Comparison of ENCODE assay signal across 16 mouse cellular contexts in the genomic region with DNA sequence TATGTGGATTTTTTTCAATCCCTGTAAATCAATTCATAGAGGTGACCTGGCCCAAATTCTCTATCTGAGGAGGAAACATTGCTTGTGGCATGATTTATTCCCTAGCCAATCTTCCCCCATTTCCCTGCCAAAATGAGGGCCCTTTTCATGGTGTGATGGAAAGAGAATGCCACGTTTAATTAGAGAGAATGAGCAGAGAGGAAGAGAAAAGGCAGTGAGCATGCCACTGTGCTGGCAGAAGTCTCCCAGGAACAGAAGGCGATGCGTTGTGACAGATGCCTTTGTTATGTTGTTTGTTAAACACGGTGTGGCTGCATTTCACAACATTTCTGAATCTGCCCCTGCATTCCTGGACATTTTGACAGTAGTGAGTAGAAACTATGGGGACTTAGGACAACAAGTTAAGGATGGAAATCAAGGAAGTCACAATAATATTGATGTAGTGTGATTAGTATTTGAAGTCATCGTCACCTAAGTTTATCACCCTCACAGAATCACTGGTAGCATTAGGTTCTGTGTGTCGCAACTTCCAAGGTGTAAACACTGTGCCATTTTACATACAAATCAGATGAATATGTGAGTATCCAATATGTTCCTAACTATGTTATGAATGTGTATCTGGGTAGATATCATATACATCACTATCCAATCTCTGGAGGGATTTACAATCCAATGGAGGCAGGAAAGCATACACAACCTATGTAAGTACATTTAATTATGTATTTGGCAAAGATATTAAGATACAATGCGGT.
DNase-seq lines count a peak whose midpoint lies in the region; ATAC-seq lines count a peak whose summit lies in the region.
"Had no signal": no experiment of that assay in that cellular context is flagged by ENCODE, and none has a peak within 500 bp of the region (broad histone marks: within the 10 kb centered on the region; RNA-seq: fewer than 3 reads in every experiment).

No protein-coding gene starts in this region.

- H3K36me3 ChIP-seq in hindbrain, embryonic 16.5 days (ENCODE audit: control insufficient read depth, insufficient read depth, low read length): no peaks in the 10 kb centered on the region
- H3K36me3 ChIP-seq in midbrain, embryonic 16.5 days (ENCODE audit: control insufficient read depth, insufficient read depth, low read length): no peaks in the 10 kb centered on the region
- no peaks in the 10 kb centered on the region for H3K36me3 ChIP-seq in heart, embryonic 10.5 days
- H3K36me3 ChIP-seq: embryonic facial prominence, embryonic 12.5 days; stomach, embryonic 15.5 days had no signal

- H3K4me2 ChIP-seq in hindbrain, embryonic 16.5 days (ENCODE audit: low read length): no peak overlapping the region
- H3K4me2 ChIP-seq in midbrain, embryonic 16.5 days (ENCODE audit: low read length): no peak overlapping the region
- H3K4me2 ChIP-seq: embryonic facial prominence, embryonic 12.5 days; liver, embryonic 11.5 days; stomach, embryonic 15.5 days had no signal

- peak; percentile 73 for DNase-seq in left cerebral cortex, postnatal 4 days
- no peak for DNase-seq in left cerebral cortex, adult 18-20 months (ENCODE audit: low spot score in 2 of 2)
- peak; percentile 97 for DNase-seq in cerebellum, adult 11-12 months
- DNase-seq in heart, embryonic 10.5 days (ENCODE audit: low spot score): no peak
- DNase-seq in embryo, embryonic 10 days (ENCODE audit: low spot score): no peak
- DNase-seq: gastrocnemius, adult 2 months had no signal

- ATAC-seq in hindbrain, embryonic 16.5 days: peak; percentile 87
- ATAC-seq in midbrain, embryonic 16.5 days: peak; percentile 84
- no peak for ATAC-seq in erythroblast, adult 5-6 weeks (replicated peaks; ENCODE audit: low FRiP score, poor library complexity, severe bottlenecking)
- ATAC-seq: intestine, embryonic 16.5 days; Patski had no signal

- H3K9me3 ChIP-seq in hindbrain, embryonic 16.5 days (ENCODE audit: control insufficient read depth, low read length): no peaks in the 10 kb centered on the region
- H3K9me3 ChIP-seq in midbrain, embryonic 16.5 days (replicated peaks; ENCODE audit: control insufficient read depth, low read length, poor library complexity, severe bottlenecking): no peaks in the 10 kb centered on the region
- no peaks in the 10 kb centered on the region for H3K9me3 ChIP-seq in heart, embryonic 10.5 days
- H3K9me3 ChIP-seq: embryonic facial prominence, embryonic 12.5 days; stomach, embryonic 15.5 days had no signal

- intact Hi-C loops in left cerebral cortex, postnatal 4 days (cut with DNase I): no loop called here

- WGBS in hindbrain, embryonic 16.5 days: 36% methylated on average over 7 of the region's 7 CpGs
- 48% methylated on average over 7 of the region's 7 CpGs for WGBS in midbrain, embryonic 16.5 days
- 72% methylated on average over 7 of the region's 7 CpGs for WGBS in heart, embryonic 10.5 days

- no peaks in the 10 kb centered on the region for H3K4me1 ChIP-seq in hindbrain, embryonic 16.5 days (ENCODE audit: control insufficient read depth, insufficient read depth, low read depth, low read length)
- no peaks in the 10 kb centered on the region for H3K4me1 ChIP-seq in midbrain, embryonic 16.5 days (ENCODE audit: control insufficient read depth, insufficient read depth, low read length)
- H3K4me1 ChIP-seq in heart, embryonic 10.5 days: no peaks in the 10 kb centered on the region
- H3K4me1 ChIP-seq: embryonic facial prominence, embryonic 12.5 days; stomach, embryonic 15.5 days had no signal

- no peak overlapping the region for H3K4me3 ChIP-seq in hindbrain, embryonic 16.5 days (ENCODE audit: low read length)
- H3K4me3 ChIP-seq in midbrain, embryonic 16.5 days (ENCODE audit: low read depth, low read length): no peak overlapping the region
- H3K4me3 ChIP-seq in heart, embryonic 10.5 days: no peak overlapping the region
- H3K4me3 ChIP-seq: embryonic facial prominence, embryonic 12.5 days; gastrocnemius, adult 2 months; left cerebral cortex, adult 2 months; stomach, embryonic 15.5 days had no signal

- no peak overlapping the region for H3K9ac ChIP-seq in hindbrain, embryonic 16.5 days (ENCODE audit: low read depth, low read length)
- no peak overlapping the region for H3K9ac ChIP-seq in midbrain, embryonic 16.5 days (ENCODE audit: low read depth, low read length)
- H3K9ac ChIP-seq: embryonic facial prominence, embryonic 12.5 days; stomach, embryonic 15.5 days had no signal

- no peak overlapping the region for H3K27ac ChIP-seq in hindbrain, embryonic 16.5 days (ENCODE audit: low read depth, low read length)
- H3K27ac ChIP-seq in midbrain, embryonic 16.5 days (ENCODE audit: low read length): peak overlapping the region; percentile 47; the same call in 1 of the 2 replicates
- no peak overlapping the region for H3K27ac ChIP-seq in heart, embryonic 10.5 days
- H3K27ac ChIP-seq: embryonic facial prominence, embryonic 12.5 days; gastrocnemius, adult 2 months; left cerebral cortex, adult 2 months; macrophage; stomach, embryonic 15.5 days had no signal

- no peaks in the 10 kb centered on the region for H3K27me3 ChIP-seq in hindbrain, embryonic 16.5 days (replicated peaks; ENCODE audit: control insufficient read depth, insufficient read depth, low read length)
- no peaks in the 10 kb centered on the region for H3K27me3 ChIP-seq in midbrain, embryonic 16.5 days (ENCODE audit: control insufficient read depth, insufficient read depth, low read depth, low read length)
- no peaks in the 10 kb centered on the region for H3K27me3 ChIP-seq in heart, embryonic 10.5 days (ENCODE audit: insufficient read depth, poor library complexity, severe bottlenecking)
- H3K27me3 ChIP-seq: embryonic facial prominence, embryonic 12.5 days; Patski; stomach, embryonic 15.5 days had no signal

Comparison
In these comparisons a context has a peak if more than half of its experiments do, and no peak if none do; other contexts are left out.
1. DNase-seq: peak in left cerebral cortex, postnatal 4 days (single experiment) and cerebellum, adult 11-12 months (single experiment); none in left cerebral cortex, adult 18-20 months (0 of 2), heart, embryonic 10.5 days (single experiment) and embryo, embryonic 10 days (single experiment).